Mouse (Mus musculus) stomach, embryonic 14.5 days (tissue): ENCODE results near the gene St3gal3. TPM values are rescaled to one million over a fixed set of nuclear protein-coding genes. Genes with fewer than 3 reads are reported as not detected.

ENCODE experiments used
- ATAC-seq: fragments of 200-750 bp; cut with Nextera tagmentation; 2 replicates; pipeline ENCODE4 v1.8.0; 2017; ENCODE audit warnings: low read depth, moderate TSS enrichment; ENCODE audit not compliant: insufficient number of reproducible peaks, insufficient read depth, low FRiP score
- H3K27ac ChIP-seq: fragments of 300-500 bp; sonication (generic); 2 replicates; pipeline ENCODE4 v1.5.1; 2014; ENCODE audit warnings: mild to moderate bottlenecking, low read length, moderate library complexity, mixed read lengths
- H3K27me3 ChIP-seq: fragments of 300-500 bp; sonication (generic); 2 replicates; pipeline ENCODE4 v1.6.1; 2014; ENCODE audit warnings: low read length, control low read depth, mixed read lengths; ENCODE audit not compliant: control insufficient read depth, insufficient read depth
- H3K36me3 ChIP-seq: fragments of 300-500 bp; sonication (generic); 2 replicates; pipeline ENCODE4 v1.6.1; 2014; ENCODE audit warnings: mild to moderate bottlenecking, control low read depth, low read length, moderate library complexity, mixed read lengths; ENCODE audit not compliant: control insufficient read depth, insufficient read depth
- H3K4me1 ChIP-seq: fragments of 300-500 bp; sonication (generic); 2 replicates; pipeline ENCODE4 v1.6.1; 2014; ENCODE audit warnings: low read length, control low read depth, mixed read lengths; ENCODE audit not compliant: control insufficient read depth, insufficient read depth
- H3K4me2 ChIP-seq: fragments of 300-500 bp; sonication (generic); replicated peaks from 2 replicates; pipeline ENCODE4 v1.6.1; 2014; ENCODE audit warnings: low read depth, low read length, control low read depth
- H3K4me3 ChIP-seq: fragments of 300-500 bp; sonication (generic); 2 replicates; pipeline ENCODE4 v1.5.1; 2014; ENCODE audit warnings: low read depth, low read length, control low read depth
- H3K9ac ChIP-seq: fragments of 300-500 bp; sonication (generic); replicated peaks from 2 replicates; pipeline ENCODE4 v1.6.1; 2014; ENCODE audit warnings: low read depth, mild to moderate bottlenecking, control low read depth, low read length, moderate library complexity, mixed read lengths
- H3K9me3 ChIP-seq: fragments of 300-500 bp; sonication (generic); 2 replicates; pipeline ENCODE4 v1.6.1; 2016; ENCODE audit warnings: low read depth, low read length, control low read depth; ENCODE audit not compliant: control insufficient read depth
- WGBS: fragments of 180-500 bp; shearing (Covaris S2); extraction: QIAGEN DNeasy Blood & Tissue Kit; methylation state at CpG from one replicate; pipeline ENCODE4 v1.1.7; 2014; 5-methylcytosine and 5-hydroxymethylcytosine counted together
- polyA plus RNA-seq: library from polyadenylated mRNA; unstranded; fragments of >200 nt; fragmentation: Nextera tagmentation; extraction: Ambion mirVana; gene quantifications from 2 replicates; pipeline ENCODE4 v1.2.1, GENCODE M21; 2014

Gene St3gal3
- polyA plus RNA-seq, 1 experiment from 2014 or later = 6.1 TPM

DNA sequence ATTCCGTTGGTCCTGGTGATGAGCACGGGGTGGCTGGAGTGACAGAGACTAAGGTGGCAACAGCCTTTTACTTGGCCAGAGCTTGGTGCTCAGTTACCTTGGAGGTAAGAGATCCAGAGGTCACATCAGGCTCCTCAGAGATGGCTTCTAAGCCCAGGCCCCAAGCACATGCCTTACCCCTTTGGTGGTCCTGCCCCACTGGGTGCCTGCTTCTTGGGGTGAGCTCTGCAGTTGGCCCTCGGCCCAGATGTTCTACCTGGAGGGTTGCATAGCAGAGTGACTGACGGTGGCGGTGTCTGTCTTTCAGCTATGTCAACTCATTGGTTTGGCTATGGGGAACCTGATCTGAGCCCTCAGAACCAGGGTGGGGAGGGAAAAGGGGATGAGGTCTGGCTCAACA lies 138.0 kb downstream of the St3gal3 start:
- Histone ChIP-seq H3K4me1 (peaks cover 27% of the 10 kb centered on the region), H3K27ac (no peak overlapping the region; the same call in 1 of the 2 replicates), H3K27me3 (no peaks in the 10 kb centered on the region), H3K4me2 (no peak overlapping the region), H3K36me3 (no peaks in the 10 kb centered on the region), H3K9me3 (no peaks in the 10 kb centered on the region), H3K9ac (no peak overlapping the region), H3K4me3 (no peak overlapping the region)
- ATAC-seq = no peak
- WGBS = 81% methylated on average over 5 of the region's 5 CpGs

DNA sequence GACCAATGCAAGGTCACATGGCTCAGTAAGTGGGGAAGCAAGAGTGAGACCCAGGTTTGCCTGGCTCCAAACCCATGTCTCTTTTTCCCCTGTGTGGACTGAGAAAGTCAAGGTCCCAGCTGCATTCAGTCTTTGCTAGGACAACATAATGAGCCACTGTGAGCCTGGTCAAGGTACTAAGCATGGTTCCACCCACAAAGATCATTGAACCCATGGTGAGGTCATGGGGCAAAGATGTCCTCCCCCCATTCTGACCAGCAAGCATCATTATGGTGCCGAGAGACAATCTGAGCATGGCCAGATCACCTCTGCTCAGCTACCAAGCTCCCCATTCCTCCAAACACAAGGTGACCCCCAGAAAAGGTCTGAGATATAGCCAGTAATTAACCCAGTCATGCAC lies 139.3 kb downstream of the St3gal3 start:
- Histone ChIP-seq H3K4me2 (no peak overlapping the region), H3K27ac (no peak overlapping the region), H3K27me3 (no peaks in the 10 kb centered on the region), H3K4me3 (no peak overlapping the region), H3K4me1 (peaks cover 25% of the 10 kb centered on the region), H3K9ac (no peak overlapping the region), H3K36me3 (no peaks in the 10 kb centered on the region), H3K9me3 (no peaks in the 10 kb centered on the region)
- WGBS = 100% methylated on average over 1 of the region's 1 CpGs
- no peak for ATAC-seq

DNA sequence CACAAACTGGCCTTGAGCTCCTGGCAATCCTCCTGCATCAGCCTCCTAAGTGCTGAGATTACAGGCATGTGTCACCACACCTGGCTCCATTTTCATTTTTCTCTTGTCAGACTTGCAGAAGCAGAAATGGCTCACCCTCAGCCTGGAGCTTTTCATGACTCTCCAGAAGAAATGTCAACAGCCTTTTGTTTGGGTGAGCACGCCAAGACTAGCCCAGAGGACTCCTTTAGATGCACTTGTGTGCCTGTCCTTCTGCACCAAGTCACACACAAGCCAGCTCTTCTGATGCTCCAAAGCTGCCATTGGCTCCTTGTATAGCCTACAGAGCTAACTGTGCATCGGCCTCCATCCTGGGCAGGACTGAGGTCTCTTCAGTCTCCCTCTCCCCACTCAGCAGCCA lies 141.3 kb downstream of the St3gal3 start:
- H3K27ac ChIP-seq = no peak overlapping the region
- H3K4me1 ChIP-seq = peaks cover 21% of the 10 kb centered on the region
- no peaks in the 10 kb centered on the region for H3K9me3 ChIP-seq
- ATAC-seq = no peak
- no peaks in the 10 kb centered on the region for H3K36me3 ChIP-seq
- 68% methylated on average over 2 of the region's 2 CpGs for WGBS
- no peak overlapping the region for H3K4me3 ChIP-seq
- no peaks in the 10 kb centered on the region for H3K27me3 ChIP-seq
- H3K4me2 ChIP-seq = no peak overlapping the region
- H3K9ac ChIP-seq = no peak overlapping the region

DNA sequence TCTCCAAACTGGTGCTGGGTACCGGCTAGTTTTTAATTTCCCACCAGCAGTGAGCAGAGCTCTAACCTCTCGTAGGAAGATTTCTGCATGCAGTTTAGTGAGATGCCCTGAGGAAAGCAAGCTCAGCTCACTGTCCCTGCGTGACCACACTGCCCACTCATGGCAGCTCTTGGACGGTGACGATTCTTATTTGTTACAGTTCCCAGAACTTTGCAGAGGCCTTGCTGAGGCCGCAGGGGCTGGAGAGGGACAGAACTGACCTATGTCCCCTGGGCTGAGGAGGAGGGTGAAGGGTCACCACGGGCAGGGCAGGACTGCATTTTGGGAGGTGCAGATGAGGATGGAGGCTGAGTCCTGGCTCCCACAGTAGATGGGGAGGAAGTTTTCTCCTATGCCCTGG lies 141.8 kb downstream of the St3gal3 start:
- H3K9me3 ChIP-seq = no peaks in the 10 kb centered on the region
- H3K4me1 ChIP-seq = peaks cover 16% of the 10 kb centered on the region
- WGBS = 74% methylated on average over 7 of the region's 7 CpGs
- no peak overlapping the region for H3K27ac ChIP-seq
- ATAC-seq = no peak
- no peaks in the 10 kb centered on the region for H3K36me3 ChIP-seq
- no peak overlapping the region for H3K9ac ChIP-seq
- H3K4me3 ChIP-seq = no peak overlapping the region
- H3K27me3 ChIP-seq = no peaks in the 10 kb centered on the region
- no peak overlapping the region for H3K4me2 ChIP-seq

DNA sequence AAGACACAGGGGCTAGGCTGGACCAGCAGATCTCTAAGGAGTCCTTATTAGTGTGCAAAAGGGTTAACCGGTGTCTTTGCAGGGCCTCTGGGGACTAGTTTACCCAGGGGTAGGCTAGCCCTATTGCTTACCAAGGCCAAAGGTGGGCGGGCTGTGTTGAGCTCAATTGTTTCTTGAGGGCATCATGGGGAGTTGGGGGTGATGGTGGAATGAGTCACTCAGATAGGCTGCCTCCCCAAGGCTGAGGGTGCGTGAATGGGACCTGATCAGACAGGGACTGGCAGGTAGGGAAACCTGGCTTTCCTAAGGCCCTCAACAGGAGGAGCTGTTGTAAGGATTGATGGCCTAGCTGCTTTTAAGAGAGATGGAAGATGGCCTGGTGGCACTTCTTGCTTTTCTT lies 142.7 kb downstream of the St3gal3 start:
- no peaks in the 10 kb centered on the region for H3K27me3 ChIP-seq
- 86% methylated on average over 3 of the region's 3 CpGs for WGBS
- H3K4me1 ChIP-seq = peaks cover 8% of the 10 kb centered on the region
- no peak overlapping the region for H3K27ac ChIP-seq
- no peak overlapping the region for H3K4me2 ChIP-seq
- no peak for ATAC-seq
- no peak overlapping the region for H3K9ac ChIP-seq
- no peaks in the 10 kb centered on the region for H3K9me3 ChIP-seq
- H3K36me3 ChIP-seq = no peaks in the 10 kb centered on the region
- no peak overlapping the region for H3K4me3 ChIP-seq

DNA sequence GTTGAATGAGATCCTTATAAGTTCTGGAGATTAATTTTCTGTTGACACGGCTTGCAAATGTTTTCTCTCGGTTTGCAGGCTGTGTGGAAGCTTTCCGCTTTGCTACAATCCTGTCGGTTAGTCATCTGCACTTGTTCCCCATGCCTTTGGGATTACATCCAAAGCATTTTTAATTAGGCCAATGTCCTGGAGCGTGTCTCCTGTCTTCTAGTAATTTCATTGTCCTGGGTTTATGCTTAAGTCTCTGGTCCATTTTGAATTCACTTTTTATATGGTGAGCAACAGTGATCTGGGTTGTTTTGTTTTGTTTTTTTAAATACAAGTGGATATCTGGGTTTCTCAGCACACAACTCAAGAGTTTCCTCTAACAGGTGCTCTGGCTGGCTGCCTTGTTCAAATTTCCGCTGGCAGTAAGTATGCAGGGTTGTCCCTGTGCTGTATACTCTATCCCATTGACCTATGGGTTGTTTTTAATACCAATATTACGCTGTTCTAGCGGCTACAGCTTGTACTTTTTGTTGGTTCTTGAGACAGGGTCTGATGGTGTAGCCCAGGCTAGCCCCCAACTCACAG lies 143.6 kb downstream of the St3gal3 start:
- no peak for ATAC-seq

DNA sequence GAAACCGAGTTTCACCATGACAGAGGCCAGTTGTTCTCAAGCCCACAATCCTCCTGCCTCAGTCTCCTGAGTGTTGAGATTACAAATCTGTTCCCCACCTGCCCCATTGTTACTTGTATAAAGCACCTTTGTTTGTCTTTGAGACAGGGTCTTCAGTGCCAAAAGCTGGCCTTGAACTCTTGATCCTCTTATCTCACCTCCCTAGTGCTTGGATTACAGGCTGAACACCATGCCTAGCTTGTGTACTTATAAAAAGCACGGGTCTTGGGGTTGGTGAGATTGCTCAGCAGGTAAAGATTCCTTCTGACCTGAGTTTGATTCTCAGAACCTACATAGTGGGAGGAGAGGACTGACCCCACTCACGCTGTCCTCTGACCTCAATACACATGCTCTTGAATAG lies 144.1 kb downstream of the St3gal3 start:
- H3K4me3 ChIP-seq = no peak overlapping the region
- no peak overlapping the region for H3K4me2 ChIP-seq
- no peak for ATAC-seq
- WGBS = 62% methylated on average over 3 of the region's 3 CpGs
- H3K4me1 ChIP-seq = peaks cover 15% of the 10 kb centered on the region; the same call in 1 of the 2 replicates
- H3K27ac ChIP-seq = no peak overlapping the region
- H3K27me3 ChIP-seq = no peaks in the 10 kb centered on the region
- H3K9ac ChIP-seq = no peak overlapping the region
- no peaks in the 10 kb centered on the region for H3K36me3 ChIP-seq
- H3K9me3 ChIP-seq = no peaks in the 10 kb centered on the region

More for the DNA sequence above, 143.6 kb downstream of the St3gal3 start:
- H3K4me2 ChIP-seq = no peak overlapping the region
- no peak overlapping the region for H3K27ac ChIP-seq
- 77% methylated on average over 8 of the region's 8 CpGs for WGBS
- H3K4me3 ChIP-seq = no peak overlapping the region
- H3K27me3 ChIP-seq = no peaks in the 10 kb centered on the region
- no peaks in the 10 kb centered on the region for H3K9me3 ChIP-seq
- peaks cover 12% of the 10 kb centered on the region; the same call in 1 of the 2 replicates for H3K4me1 ChIP-seq
- no peaks in the 10 kb centered on the region for H3K36me3 ChIP-seq
- no peak overlapping the region for H3K9ac ChIP-seq

DNA sequence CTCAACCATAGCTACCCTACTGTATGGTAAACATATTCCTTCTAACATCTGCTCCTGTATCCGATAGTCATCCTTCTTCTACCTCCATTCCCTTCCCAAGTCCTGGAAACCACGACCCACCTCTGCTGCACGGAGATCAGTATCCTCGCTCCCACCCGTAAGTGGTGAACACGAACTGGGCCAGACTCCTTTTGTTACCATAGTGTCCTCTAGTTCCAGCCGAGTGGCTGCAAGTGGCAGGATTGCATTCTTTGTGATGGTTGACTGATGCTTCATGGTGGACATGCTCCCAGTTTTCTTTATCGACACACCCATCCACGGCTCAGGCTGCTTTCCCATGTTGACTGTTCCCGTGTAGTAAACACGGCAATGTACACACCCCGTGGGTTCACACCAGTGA lies 144.9 kb downstream of the St3gal3 start:
- no peak overlapping the region for H3K27ac ChIP-seq
- no peak overlapping the region for H3K9ac ChIP-seq
- no peaks in the 10 kb centered on the region for H3K36me3 ChIP-seq
- peaks cover 22% of the 10 kb centered on the region; the same call in 1 of the 2 replicates for H3K4me1 ChIP-seq
- H3K4me3 ChIP-seq = no peak overlapping the region
- H3K4me2 ChIP-seq = no peak overlapping the region
- H3K27me3 ChIP-seq = no peaks in the 10 kb centered on the region
- ATAC-seq = no peak
- no peaks in the 10 kb centered on the region for H3K9me3 ChIP-seq
- 86% methylated on average over 12 of the region's 12 CpGs for WGBS

DNA sequence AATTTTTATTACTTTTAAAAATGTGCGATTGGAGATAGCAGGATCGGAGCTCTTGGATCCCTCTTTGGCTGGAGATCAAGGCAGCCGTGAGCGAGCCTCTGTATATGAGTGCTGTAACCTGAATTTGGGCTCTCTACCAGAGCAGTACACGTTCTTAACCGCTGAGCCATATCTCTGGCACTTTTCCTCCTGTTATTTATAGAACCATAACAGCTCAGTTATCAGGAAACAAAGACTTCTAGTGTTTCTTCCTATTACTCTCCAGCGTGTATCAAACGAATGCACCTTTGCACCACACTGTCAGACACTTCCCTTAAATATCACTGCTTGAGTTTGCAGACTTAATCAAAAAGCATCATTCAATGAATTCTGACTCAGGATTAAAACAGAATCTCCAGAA lies 147.9 kb downstream of the St3gal3 start:
- Histone ChIP-seq H3K9ac (no peak overlapping the region), H3K4me2 (no peak overlapping the region), H3K4me1 (peaks cover 41% of the 10 kb centered on the region; the same call in 1 of the 2 replicates), H3K9me3 (no peaks in the 10 kb centered on the region), H3K27ac (no peak overlapping the region), H3K4me3 (no peak overlapping the region), H3K36me3 (no peaks in the 10 kb centered on the region), H3K27me3 (no peaks in the 10 kb centered on the region)
- no peak for ATAC-seq
- 50% methylated on average over 8 of the region's 8 CpGs for WGBS
